Mouse (Mus musculus) lung, embryonic 16.5 days (tissue): ENCODE results near the gene Phf23. TPM values are rescaled to one million over a fixed set of nuclear protein-coding genes. Genes with fewer than 3 reads are reported as not detected.

Experiments
- ATAC-seq: fragments of 200-750 bp; cut with Nextera tagmentation; 2 replicates; pipeline ENCODE4 v1.8.0; 2017; ENCODE audit warnings: low read depth, mild to moderate bottlenecking, moderate library complexity
- H3K27ac ChIP-seq: fragments of 300-500 bp; sonication (generic); 2 replicates; pipeline ENCODE4 v1.5.1; 2014; ENCODE audit warnings: mild to moderate bottlenecking, control low read depth, low read length
- H3K27me3 ChIP-seq: fragments of 300-500 bp; sonication (generic); 2 replicates; pipeline ENCODE4 v1.6.1; 2014; ENCODE audit warnings: low read depth, low read length, mixed read lengths; ENCODE audit not compliant: control insufficient read depth, insufficient read depth
- H3K36me3 ChIP-seq: fragments of 300-500 bp; sonication (generic); 2 replicates; pipeline ENCODE4 v1.6.1; 2014; ENCODE audit warnings: low read length; ENCODE audit not compliant: control insufficient read depth, insufficient read depth
- H3K4me1 ChIP-seq: fragments of 300-500 bp; sonication (generic); replicated peaks from 2 replicates; pipeline ENCODE4 v1.6.1; 2014; ENCODE audit warnings: low read length, mixed read lengths; ENCODE audit not compliant: control insufficient read depth, insufficient read depth
- H3K4me2 ChIP-seq: fragments of 300-500 bp; sonication (generic); 2 replicates; pipeline ENCODE4 v1.6.1; 2014; ENCODE audit warnings: low read depth, low read length, control low read depth
- H3K4me3 ChIP-seq: fragments of 300-500 bp; sonication (generic); 2 replicates; pipeline ENCODE4 v1.5.1; 2014; ENCODE audit warnings: mild to moderate bottlenecking, low read length, control low read depth
- H3K9ac ChIP-seq: fragments of 300-500 bp; sonication (generic); 2 replicates; pipeline ENCODE4 v1.6.1; 2014; ENCODE audit warnings: low read length, control low read depth
- H3K9me3 ChIP-seq: fragments of 300-500 bp; sonication (generic); 2 replicates; pipeline ENCODE4 v1.6.1; 2016; ENCODE audit warnings: low read length; ENCODE audit not compliant: control insufficient read depth
- WGBS: fragments of 180-500 bp; shearing (Covaris S2); extraction: QIAGEN DNeasy Blood & Tissue Kit; methylation state at CpG from one replicate; pipeline ENCODE4 v1.1.7; 2014; 5-methylcytosine and 5-hydroxymethylcytosine counted together
- polyA plus RNA-seq: library from polyadenylated mRNA; unstranded; fragments of >200 nt; fragmentation: Nextera tagmentation; extraction: Ambion mirVana; gene quantifications from 2 replicates; pipeline ENCODE4 v1.2.1, GENCODE M21; 2015

Gene Phf23
- polyA plus RNA-seq, 1 experiment from 2014 or later: 59.5 TPM

GRCm38 (mm10) chr11:69982877-69983276, 12.7 kb upstream of the Phf23 start:
- H3K9ac ChIP-seq: peak overlapping the region; percentile 100
- peak overlapping the region; percentile 98 for H3K4me3 ChIP-seq
- WGBS: 19% methylated on average over 5 of the region's 5 CpGs
- no peak for ATAC-seq
- H3K36me3 ChIP-seq: peaks cover 29% of the 10 kb centered on the region
- H3K27ac ChIP-seq: no peak overlapping the region
- peak overlapping the region; percentile 92 for H3K4me2 ChIP-seq
- H3K27me3 ChIP-seq: no peaks in the 10 kb centered on the region
- H3K4me1 ChIP-seq: peaks cover 26% of the 10 kb centered on the region
- no peaks in the 10 kb centered on the region for H3K9me3 ChIP-seq

DNA sequence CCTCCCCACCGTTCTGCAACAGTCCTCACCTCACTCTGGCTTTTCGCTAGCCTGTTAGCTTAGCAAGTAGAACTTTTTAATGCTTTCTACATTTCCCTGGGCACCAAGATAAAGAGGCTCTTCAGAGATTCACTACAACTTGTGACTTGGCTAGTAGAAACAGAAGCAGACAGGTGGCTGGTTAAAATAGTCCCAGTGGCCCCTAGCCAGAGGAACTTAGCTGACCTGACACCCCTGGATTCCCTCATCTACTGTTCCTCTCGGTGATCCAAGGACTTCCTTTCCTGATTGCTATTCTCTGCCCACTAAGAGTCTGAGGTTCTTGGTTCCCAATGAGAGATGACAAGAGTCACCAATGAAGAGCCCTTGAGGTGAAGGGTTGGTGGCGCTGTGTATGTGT, 12.2 kb upstream of the Phf23 start:
- WGBS: 72% methylated on average over 4 of the region's 4 CpGs
- Histone ChIP-seq H3K27me3 (no peaks in the 10 kb centered on the region), H3K9ac (peak overlapping the region; percentile 100; the same call in 1 of the 2 replicates), H3K9me3 (no peaks in the 10 kb centered on the region), H3K4me2 (peak overlapping the region; percentile 3; the same call in 1 of the 2 replicates), H3K36me3 (peaks cover 33% of the 10 kb centered on the region), H3K27ac (no peak overlapping the region), H3K4me3 (no peak overlapping the region), H3K4me1 (peaks cover 26% of the 10 kb centered on the region)
- no peak for ATAC-seq

GRCm38 (mm10) chr11:69984431-69984830, 11.1 kb upstream of the Phf23 start:
- H3K36me3 ChIP-seq: peaks cover 43% of the 10 kb centered on the region

DNA sequence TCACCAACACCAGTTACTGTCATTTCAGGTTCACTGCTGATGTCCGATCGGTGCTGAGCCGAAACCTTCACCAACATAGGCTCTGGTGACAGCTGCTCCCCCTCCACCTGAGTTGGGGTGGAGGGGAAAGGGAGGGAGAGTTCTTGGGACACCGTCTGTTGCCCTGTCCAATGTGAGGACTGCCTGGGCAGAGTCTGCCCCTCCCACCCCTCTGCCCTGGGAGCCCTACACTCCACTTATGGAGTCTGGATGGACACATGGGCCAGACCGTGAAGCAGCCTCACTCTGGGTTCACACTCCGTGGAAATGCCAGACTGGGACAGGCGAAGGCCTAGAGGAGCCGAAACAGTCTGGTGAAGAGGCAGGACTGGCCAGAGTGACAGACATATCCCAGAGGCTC, 5.6 kb upstream of the Phf23 start:
- Histone ChIP-seq H3K9ac (0 out of 2 replicates have a peak overlapping the region, but pooled peaks have one; percentile 36), H3K4me1 (peaks cover 9% of the 10 kb centered on the region), H3K27me3 (no peaks in the 10 kb centered on the region), H3K4me2 (no peak overlapping the region), H3K36me3 (peaks cover 54% of the 10 kb centered on the region), H3K9me3 (no peaks in the 10 kb centered on the region), H3K27ac (peak overlapping the region; percentile 98; the same call in 1 of the 2 replicates), H3K4me3 (no peak overlapping the region)
- ATAC-seq: no peak
- 83% methylated on average over 8 of the region's 8 CpGs for WGBS

More at GRCm38 (mm10) chr11:69984431-69984830, 11.1 kb upstream of the Phf23 start:
- peaks cover 21% of the 10 kb centered on the region for H3K4me1 ChIP-seq
- H3K27me3 ChIP-seq: no peaks in the 10 kb centered on the region
- no peak overlapping the region for H3K27ac ChIP-seq
- H3K4me3 ChIP-seq: no peak overlapping the region
- ATAC-seq: no peak
- H3K9me3 ChIP-seq: no peaks in the 10 kb centered on the region
- no peak overlapping the region for H3K9ac ChIP-seq
- 83% methylated on average over 8 of the region's 8 CpGs for WGBS
- no peak overlapping the region for H3K4me2 ChIP-seq

DNA sequence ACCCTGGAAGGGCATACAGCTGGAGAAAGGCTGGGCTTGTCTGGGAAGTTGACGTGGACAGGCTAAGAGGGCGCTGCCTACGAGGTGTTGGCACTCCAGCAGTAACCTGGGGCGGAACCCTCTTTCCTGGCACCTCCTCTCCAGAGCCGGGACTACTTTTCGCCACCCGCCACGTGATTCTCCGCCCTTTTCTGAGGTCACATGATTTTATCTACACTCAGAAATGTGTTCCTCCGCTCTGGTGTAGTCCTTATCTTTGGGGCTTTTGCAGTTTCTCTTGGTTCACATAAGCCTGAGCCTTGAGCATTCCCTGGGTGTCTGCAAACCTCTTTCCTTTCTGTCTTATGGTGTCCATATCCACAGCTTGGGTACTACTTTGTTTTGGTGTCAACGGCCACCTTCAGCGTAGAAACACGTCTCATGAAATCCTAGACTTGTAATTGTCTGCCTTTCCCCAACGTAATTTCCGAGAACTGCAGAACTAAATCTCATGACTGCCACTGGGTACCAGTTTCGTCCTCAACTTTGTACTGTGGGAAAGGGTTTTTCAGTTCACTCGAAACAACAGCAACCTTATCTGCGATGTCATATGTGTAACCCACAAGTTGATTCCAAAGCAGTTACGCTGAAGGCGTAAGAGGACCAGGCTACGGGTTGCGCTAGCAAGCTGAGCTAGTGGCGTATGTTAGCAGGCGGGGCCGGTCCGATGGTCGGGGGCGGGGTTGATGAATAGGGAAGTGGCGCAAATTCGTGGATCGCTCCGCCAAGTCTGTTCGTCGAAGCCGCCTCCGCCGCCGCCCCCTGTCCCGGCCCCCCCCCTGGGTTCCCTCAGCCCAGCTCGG, 4.5 kb upstream of the Phf23 start, which contains the start of gene Gabarap:
Gene Gabarap (plus strand): TSS at position 294 of the 842 bp plus-strand sequence.
- Histone ChIP-seq H3K36me3 (peaks cover 47% of the 10 kb centered on the region), H3K27ac (peak within 1 kb of the TSS; percentile 98), H3K4me2 (peak within 1 kb of the TSS; percentile 66), H3K4me3 (peak within 1 kb of the TSS; percentile 85), H3K27me3 (no peaks in the 10 kb centered on the region), H3K9ac (peak within 1 kb of the TSS; percentile 89), H3K9me3 (no peaks in the 10 kb centered on the region), H3K4me1 (peaks cover 9% of the 10 kb centered on the region)
- WGBS: 0% methylated on average over 40 of the region's 40 CpGs
- ATAC-seq: peak; percentile 80

DNA sequence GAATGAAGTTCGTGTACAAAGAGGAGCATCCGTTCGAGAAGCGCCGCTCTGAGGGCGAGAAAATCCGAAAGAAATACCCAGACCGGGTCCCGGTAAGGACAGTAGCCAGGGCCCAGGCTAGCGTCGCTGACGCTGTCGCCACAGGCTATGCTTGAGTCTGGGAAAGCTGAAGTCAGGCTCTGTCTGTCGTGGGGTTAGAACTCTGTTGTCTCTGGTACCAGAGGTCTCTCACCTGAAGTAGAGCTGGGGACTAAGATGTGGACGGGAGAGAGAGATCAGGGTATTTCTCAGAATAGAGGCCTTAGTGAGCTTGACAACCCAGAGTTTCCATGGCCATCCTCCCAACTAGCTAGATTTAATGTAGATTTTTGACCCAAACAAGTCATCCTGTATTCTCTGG, 3.9 kb upstream of the Phf23 start:
- H3K36me3 ChIP-seq: peaks cover 40% of the 10 kb centered on the region
- ATAC-seq: peak; percentile 5
- H3K9me3 ChIP-seq: no peaks in the 10 kb centered on the region
- H3K9ac ChIP-seq: peak overlapping the region; percentile 89
- H3K27ac ChIP-seq: peak overlapping the region; percentile 98
- WGBS: under 1% methylated on average over 15 of the region's 15 CpGs
- peak overlapping the region; percentile 66 for H3K4me2 ChIP-seq
- peaks cover 9% of the 10 kb centered on the region for H3K4me1 ChIP-seq
- peak overlapping the region; percentile 85 for H3K4me3 ChIP-seq
- no peaks in the 10 kb centered on the region for H3K27me3 ChIP-seq

DNA sequence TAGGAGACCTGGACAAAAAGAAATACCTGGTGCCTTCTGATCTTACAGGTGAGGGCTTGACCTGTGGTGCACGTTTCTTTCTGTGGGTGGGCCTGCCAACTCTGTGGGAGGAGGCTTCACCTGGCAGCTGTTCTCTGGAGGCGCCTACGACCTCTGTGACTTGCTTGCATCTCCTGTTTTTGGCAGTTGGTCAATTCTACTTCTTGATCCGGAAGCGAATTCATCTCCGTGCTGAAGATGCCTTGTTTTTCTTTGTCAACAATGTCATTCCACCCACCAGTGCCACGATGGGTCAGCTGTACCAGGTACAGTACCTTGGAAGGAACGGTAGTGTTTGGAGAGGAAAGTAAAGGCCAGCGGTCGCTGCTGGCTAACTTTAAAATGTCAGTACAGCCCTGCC, 3.2 kb upstream of the Phf23 start:
- Histone ChIP-seq H3K4me2 (peak overlapping the region; percentile 66), H3K4me1 (peaks cover 10% of the 10 kb centered on the region), H3K27me3 (no peaks in the 10 kb centered on the region), H3K9me3 (no peaks in the 10 kb centered on the region), H3K9ac (peak overlapping the region; percentile 89), H3K27ac (0 out of 2 replicates have a peak overlapping the region, but pooled peaks have one; percentile 17), H3K4me3 (peak overlapping the region; percentile 85), H3K36me3 (peaks cover 40% of the 10 kb centered on the region)
- 70% methylated on average over 10 of the region's 10 CpGs for WGBS
- no peak for ATAC-seq

DNA sequence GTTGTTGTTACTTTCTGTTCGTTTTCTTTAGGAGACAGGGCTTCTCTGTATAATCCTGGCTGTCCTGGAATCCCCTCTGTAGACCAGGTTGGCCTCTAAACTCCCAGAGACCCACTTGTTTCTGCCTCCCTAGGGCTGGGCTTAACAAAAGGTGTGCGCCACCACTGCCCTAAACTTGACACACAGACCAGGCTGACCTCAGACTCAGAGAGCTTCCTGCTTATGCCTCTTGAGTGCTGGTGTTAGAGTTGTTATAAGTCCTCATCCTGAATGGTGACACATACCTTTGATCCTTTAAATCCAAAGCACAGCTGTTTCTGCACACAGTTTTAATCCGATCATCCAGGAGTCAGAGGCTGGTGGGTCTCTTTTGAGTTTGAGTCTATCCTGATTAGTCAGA, 2.6 kb upstream of the Phf23 start:
- Histone ChIP-seq H3K9ac (peak overlapping the region; percentile 89), H3K36me3 (peaks cover 37% of the 10 kb centered on the region), H3K27ac (no peak overlapping the region), H3K9me3 (no peaks in the 10 kb centered on the region), H3K4me1 (peaks cover 16% of the 10 kb centered on the region), H3K4me2 (peak overlapping the region; percentile 66), H3K4me3 (peak overlapping the region; percentile 85), H3K27me3 (no peaks in the 10 kb centered on the region)
- WGBS: 72% methylated on average over 3 of the region's 3 CpGs
- no peak for ATAC-seq

DNA sequence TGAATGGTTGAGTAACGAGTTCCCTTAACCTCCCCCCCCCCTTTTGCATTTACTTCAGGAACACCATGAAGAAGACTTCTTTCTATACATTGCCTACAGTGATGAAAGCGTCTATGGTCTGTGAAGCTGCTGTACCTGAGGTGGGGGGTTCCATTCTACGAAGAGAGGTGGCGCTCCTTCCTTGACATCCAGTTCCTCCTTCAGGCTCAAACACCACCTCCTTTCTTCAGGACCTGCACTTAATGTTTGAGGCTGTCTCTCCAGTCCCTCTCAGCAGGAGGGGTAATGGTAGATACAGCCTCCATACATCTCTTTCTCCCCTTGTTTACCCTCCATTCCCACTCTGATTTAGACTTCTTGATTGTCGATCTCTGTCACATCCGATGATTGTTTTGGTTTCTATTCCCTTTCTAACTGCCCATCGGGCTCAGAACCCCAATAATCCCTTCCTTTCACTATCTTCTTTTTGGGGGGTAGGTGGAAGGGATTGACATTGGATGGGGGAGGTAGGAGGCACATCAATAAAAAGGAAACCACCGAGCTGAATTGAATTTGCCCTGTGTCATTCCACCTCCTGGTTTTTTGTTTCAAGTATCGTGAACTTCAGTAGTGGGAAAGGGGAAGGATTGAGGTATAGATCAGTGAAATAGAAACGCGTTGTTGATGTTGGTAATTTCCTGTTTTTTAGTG, 1.0 kb upstream of the Phf23 start:
- H3K4me1 ChIP-seq: peaks cover 18% of the 10 kb centered on the region
- no peaks in the 10 kb centered on the region for H3K27me3 ChIP-seq
- H3K4me3 ChIP-seq: no peak overlapping the region
- peak overlapping the region; percentile 54 for H3K4me2 ChIP-seq
- H3K9ac ChIP-seq: no peak overlapping the region
- no peak overlapping the region for H3K27ac ChIP-seq
- ATAC-seq: no peak
- WGBS: 86% methylated on average over 11 of the region's 11 CpGs
- no peaks in the 10 kb centered on the region for H3K9me3 ChIP-seq
- H3K36me3 ChIP-seq: peaks cover 40% of the 10 kb centered on the region
